Comparison of ENCODE assay signal across 12 mouse cellular contexts in the genomic region with DNA sequence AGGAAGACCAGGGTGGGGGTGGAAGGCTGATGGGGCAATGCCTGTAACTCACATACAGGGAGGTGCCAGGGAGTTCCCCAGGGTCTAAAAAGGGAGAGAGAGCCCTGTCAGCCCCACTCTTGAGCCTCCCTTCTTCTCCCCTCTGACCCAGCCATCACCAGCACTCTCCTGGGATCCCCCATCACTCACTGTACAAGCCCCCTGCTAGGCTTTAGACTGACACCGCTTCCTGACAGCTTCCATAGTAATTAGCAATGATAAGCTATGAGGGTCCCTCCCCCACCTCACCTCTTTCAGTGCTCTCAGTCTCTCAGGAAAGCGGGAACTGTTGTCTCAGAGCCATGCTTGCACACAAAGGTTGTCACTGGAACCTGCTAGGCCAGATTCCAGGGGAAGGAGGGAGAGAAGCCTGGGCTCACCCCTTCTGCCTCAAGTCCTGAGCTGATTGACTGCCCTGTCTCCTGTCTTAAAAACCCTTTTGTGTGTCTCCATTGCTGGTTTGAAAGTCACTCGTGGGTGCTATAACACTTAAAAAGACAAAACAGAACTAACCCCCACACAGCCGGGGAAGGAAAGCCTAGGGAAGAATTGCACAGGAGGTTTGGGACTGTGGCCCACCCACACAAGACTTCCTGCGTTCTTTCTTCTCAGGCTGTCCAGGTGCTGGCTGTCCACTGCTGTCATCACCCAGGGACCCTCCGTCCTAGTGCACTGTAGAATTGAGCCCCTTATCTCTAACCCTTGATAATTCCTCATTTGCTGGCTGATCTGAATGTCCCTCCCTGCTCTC. TPM values are rescaled to one million over a fixed set of nuclear protein-coding genes. Genes with fewer than 3 reads are reported as not detected.
DNase-seq lines count a peak whose midpoint lies in the region; ATAC-seq and TF ChIP-seq lines count a peak whose summit lies in the region.
"Had no signal": no experiment of that assay in that cellular context is flagged by ENCODE, and none has a peak within 500 bp of the region (broad histone marks: within the 10 kb centered on the region; RNA-seq: fewer than 3 reads in every experiment).

No protein-coding gene starts in this region.

- DNase-seq in forebrain, embryonic 10.5 days (ENCODE audit: extremely low spot score, low spot score) = no peak
- no peak for DNase-seq in forebrain, embryonic 11.5 days (ENCODE audit: low spot score)
- no peak for DNase-seq in lung, postnatal 10 days
- no peak for DNase-seq in forebrain, postnatal 0 days
- DNase-seq in urinary bladder, adult 18-20 months (ENCODE audit: low spot score in 2 of 2) = no peak
- no peak for DNase-seq in gastrocnemius, postnatal 4 days (ENCODE audit: low spot score in 2 of 2)
- DNase-seq: cerebellum, postnatal 14 days; gastrocnemius, adult 2 months; kidney, postnatal 25 days had no signal

- no peaks in the 10 kb centered on the region for H3K27me3 ChIP-seq in forebrain, embryonic 10.5 days (ENCODE audit: poor library complexity, severe bottlenecking)
- no peaks in the 10 kb centered on the region for H3K27me3 ChIP-seq in forebrain, embryonic 11.5 days (ENCODE audit: control insufficient read depth, insufficient read depth, low read length)
- H3K27me3 ChIP-seq in lung, embryonic 16.5 days (ENCODE audit: control insufficient read depth, insufficient read depth, low read depth, low read length) = no peaks in the 10 kb centered on the region
- no peaks in the 10 kb centered on the region for H3K27me3 ChIP-seq in forebrain, postnatal 0 days (ENCODE audit: insufficient read depth, low read length)
- no peaks in the 10 kb centered on the region for H3K27me3 ChIP-seq in stomach, embryonic 15.5 days (replicated peaks)

- no peak overlapping the region for H3K4me2 ChIP-seq in forebrain, embryonic 11.5 days (ENCODE audit: low read depth, low read length, severe bottlenecking)
- no peak overlapping the region for H3K4me2 ChIP-seq in lung, embryonic 16.5 days (ENCODE audit: low read depth, low read length)
- H3K4me2 ChIP-seq in forebrain, postnatal 0 days (ENCODE audit: low read depth) = no peak overlapping the region
- no peak overlapping the region for H3K4me2 ChIP-seq in stomach, embryonic 15.5 days

- no peak for ATAC-seq in forebrain, embryonic 11.5 days (replicated peaks; ENCODE audit: low FRiP score)
- ATAC-seq in lung, embryonic 16.5 days (ENCODE audit: low read depth) = peak; percentile 77
- ATAC-seq in forebrain, postnatal 0 days = peak; percentile 73
- ATAC-seq in stomach, embryonic 15.5 days (ENCODE audit: insufficient read depth, low FRiP score, low read depth) = peak; percentile 45; the same call in 1 of the 2 replicates

- 39% methylated on average over 6 of the region's 6 CpGs for WGBS in forebrain, embryonic 10.5 days
- 33% methylated on average over 6 of the region's 6 CpGs for WGBS in forebrain, embryonic 11.5 days
- WGBS in lung, embryonic 16.5 days = 16% methylated on average over 6 of the region's 6 CpGs
- 26% methylated on average over 6 of the region's 6 CpGs for WGBS in forebrain, postnatal 0 days
- WGBS in stomach, embryonic 15.5 days = 24% methylated on average over 6 of the region's 6 CpGs

- no peaks in the 10 kb centered on the region for H3K36me3 ChIP-seq in forebrain, embryonic 10.5 days (replicated peaks)
- no peaks in the 10 kb centered on the region for H3K36me3 ChIP-seq in forebrain, embryonic 11.5 days (ENCODE audit: control insufficient read depth, insufficient read depth, low read length)
- H3K36me3 ChIP-seq in lung, embryonic 16.5 days (ENCODE audit: control insufficient read depth, insufficient read depth, low read length) = no peaks in the 10 kb centered on the region
- H3K36me3 ChIP-seq in forebrain, postnatal 0 days (ENCODE audit: insufficient read depth) = no peaks in the 10 kb centered on the region
- no peaks in the 10 kb centered on the region for H3K36me3 ChIP-seq in stomach, embryonic 15.5 days

- no peak overlapping the region for H3K4me3 ChIP-seq in forebrain, embryonic 10.5 days
- no peak overlapping the region for H3K4me3 ChIP-seq in forebrain, embryonic 11.5 days (ENCODE audit: low read depth, low read length)
- H3K4me3 ChIP-seq in lung, embryonic 16.5 days (ENCODE audit: low read length) = no peak overlapping the region
- no peak overlapping the region for H3K4me3 ChIP-seq in forebrain, postnatal 0 days (ENCODE audit: low read depth, low read length)
- H3K4me3 ChIP-seq in stomach, embryonic 15.5 days (replicated peaks) = no peak overlapping the region
- H3K4me3 ChIP-seq: gastrocnemius, adult 2 months had no signal

- H3K4me1 ChIP-seq in forebrain, embryonic 10.5 days = peaks cover 27% of the 10 kb centered on the region
- H3K4me1 ChIP-seq in forebrain, embryonic 11.5 days (replicated peaks; ENCODE audit: control insufficient read depth, insufficient read depth, low read length) = no peaks in the 10 kb centered on the region; the same call in 1 of the 2 replicates
- H3K4me1 ChIP-seq in lung, embryonic 16.5 days (replicated peaks; ENCODE audit: control insufficient read depth, insufficient read depth, low read length) = peaks cover 10% of the 10 kb centered on the region
- no peaks in the 10 kb centered on the region; the same call in 1 of the 2 replicates for H3K4me1 ChIP-seq in forebrain, postnatal 0 days (ENCODE audit: insufficient read depth)
- H3K4me1 ChIP-seq in stomach, embryonic 15.5 days = peaks cover 4% of the 10 kb centered on the region; the same call in 1 of the 2 replicates

- no peak overlapping the region for H3K9ac ChIP-seq in forebrain, embryonic 11.5 days (ENCODE audit: low read length)
- H3K9ac ChIP-seq in lung, embryonic 16.5 days (ENCODE audit: low read length) = no peak overlapping the region
- no peak overlapping the region for H3K9ac ChIP-seq in forebrain, postnatal 0 days
- H3K9ac ChIP-seq in stomach, embryonic 15.5 days = no peak overlapping the region

- TF ChIP-seq CTCF in forebrain, postnatal 0 days (IDR thresholded peaks at IDR 0.05; ENCODE audit: low read depth) = no peak

- H3K27ac ChIP-seq in forebrain, embryonic 10.5 days = peak overlapping the region; percentile 75
- H3K27ac ChIP-seq in forebrain, embryonic 11.5 days (ENCODE audit: low read depth, low read length) = no peak overlapping the region
- H3K27ac ChIP-seq in lung, embryonic 16.5 days (ENCODE audit: low read length) = peak overlapping the region; percentile 33
- H3K27ac ChIP-seq in forebrain, postnatal 0 days (ENCODE audit: low read depth, low read length) = peak overlapping the region; percentile 40; the same call in 1 of the 2 replicates
- peak overlapping the region; percentile 49 for H3K27ac ChIP-seq in stomach, embryonic 15.5 days
- H3K27ac ChIP-seq: gastrocnemius, adult 2 months had no signal

- H3K9me3 ChIP-seq in forebrain, embryonic 10.5 days = peaks cover 8% of the 10 kb centered on the region
- H3K9me3 ChIP-seq in forebrain, embryonic 11.5 days (ENCODE audit: control insufficient read depth, low read length) = no peaks in the 10 kb centered on the region; the same call in 1 of the 2 replicates
- no peaks in the 10 kb centered on the region for H3K9me3 ChIP-seq in lung, embryonic 16.5 days (ENCODE audit: control insufficient read depth, low read length)
- no peaks in the 10 kb centered on the region for H3K9me3 ChIP-seq in forebrain, postnatal 0 days (ENCODE audit: low read length)
- H3K9me3 ChIP-seq in stomach, embryonic 15.5 days = no peaks in the 10 kb centered on the region

RNA-seq across cellular contexts. Expression of a gene that starts 5.7 kb away (rescaled TPM):
- polyA plus RNA-seq in forebrain, embryonic 10.5 days (2016; fragmentation: Nextera tagmentation; extraction: Ambion mirVana) = 0.20 and 0.27 TPM in 2 replicates
- not detected in 2 replicates for polyA plus RNA-seq in forebrain, embryonic 11.5 days (2014; fragmentation: Nextera tagmentation; extraction: Ambion mirVana)
- polyA plus RNA-seq in lung, embryonic 16.5 days (2015; fragmentation: Nextera tagmentation; extraction: Ambion mirVana) = 1.6 and 2.4 TPM in 2 replicates
- total RNA-seq in forebrain, postnatal 0 days (2014; rRNA removed) = 0.62 and 3.6 TPM in 2 replicates
- 0.21 and 0.33 TPM in 2 replicates for polyA plus RNA-seq in forebrain, postnatal 0 days (2015; fragmentation: Nextera tagmentation; extraction: Ambion mirVana)
- 1.1 and 1.3 TPM in 2 replicates for polyA plus RNA-seq in stomach, embryonic 15.5 days (2015; fragmentation: Nextera tagmentation; extraction: Ambion mirVana)
- total RNA-seq in gastrocnemius, postnatal 4 days (2021) = 100 to 1,000 TPM; 153 to 201 TPM
- polyA plus RNA-seq: liver, adult 2 months had no signal

RNA-seq across cellular contexts. Expression of a gene that starts 11.7 kb away (rescaled TPM):
- 0.10 TPM in 1 of 2 replicates, not detected in the other for polyA plus RNA-seq in forebrain, embryonic 10.5 days (2016; fragmentation: Nextera tagmentation; extraction: Ambion mirVana)
- polyA plus RNA-seq in forebrain, embryonic 11.5 days (2014; fragmentation: Nextera tagmentation; extraction: Ambion mirVana) = not detected in 2 replicates
- 0.06 TPM in 1 of 2 replicates, not detected in the other for polyA plus RNA-seq in lung, embryonic 16.5 days (2015; fragmentation: Nextera tagmentation; extraction: Ambion mirVana)
- total RNA-seq in forebrain, postnatal 0 days (2014; rRNA removed) = 0.19 TPM in 1 of 2 replicates, not detected in the other
- not detected in 2 replicates for polyA plus RNA-seq in forebrain, postnatal 0 days (2015; fragmentation: Nextera tagmentation; extraction: Ambion mirVana)
- not detected in 2 replicates for polyA plus RNA-seq in stomach, embryonic 15.5 days (2015; fragmentation: Nextera tagmentation; extraction: Ambion mirVana)
- total RNA-seq in gastrocnemius, postnatal 4 days (2021) = 1 to 10 TPM; 5.9 to 7.8 TPM
- polyA plus RNA-seq: liver, adult 2 months had no signal
